Mouse (Mus musculus): ENCODE measurements around the gene 1810010H24Rik. TPM values are rescaled to one million over a fixed set of nuclear protein-coding genes. Genes with fewer than 3 reads are reported as not detected.
"Not testable (repeated sequence)": the region's sequence is repeated elsewhere in the genome, so short reads cannot be mapped to it uniquely, and the experiment has no call there.

1810010H24Rik gene
- polyA plus RNA-seq, 3 experiments from 2014 or later = 0.75 to 1.1 (median 0.88) TPM

DNA sequence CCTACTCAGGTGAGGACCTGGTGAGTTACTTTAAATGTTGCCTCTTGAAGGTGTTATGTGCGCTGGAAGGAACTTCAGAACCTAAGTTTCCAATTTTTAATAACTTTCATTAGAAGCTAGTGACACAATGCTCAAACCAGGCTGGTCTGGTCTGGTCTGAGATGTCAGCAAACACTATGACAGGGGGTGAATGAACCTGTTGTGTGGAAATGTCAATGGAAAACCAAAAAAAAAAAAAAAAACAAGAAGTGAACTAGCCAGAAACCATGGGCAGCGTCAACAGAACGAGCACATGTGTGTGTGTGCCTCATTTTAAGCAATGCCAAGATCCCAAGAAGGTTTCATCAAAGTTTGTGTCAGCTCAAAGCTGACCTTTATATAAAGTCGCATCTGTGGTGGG lies 20.1 kb downstream of the 1810010H24Rik start:
- no peak for ATAC-seq

DNA sequence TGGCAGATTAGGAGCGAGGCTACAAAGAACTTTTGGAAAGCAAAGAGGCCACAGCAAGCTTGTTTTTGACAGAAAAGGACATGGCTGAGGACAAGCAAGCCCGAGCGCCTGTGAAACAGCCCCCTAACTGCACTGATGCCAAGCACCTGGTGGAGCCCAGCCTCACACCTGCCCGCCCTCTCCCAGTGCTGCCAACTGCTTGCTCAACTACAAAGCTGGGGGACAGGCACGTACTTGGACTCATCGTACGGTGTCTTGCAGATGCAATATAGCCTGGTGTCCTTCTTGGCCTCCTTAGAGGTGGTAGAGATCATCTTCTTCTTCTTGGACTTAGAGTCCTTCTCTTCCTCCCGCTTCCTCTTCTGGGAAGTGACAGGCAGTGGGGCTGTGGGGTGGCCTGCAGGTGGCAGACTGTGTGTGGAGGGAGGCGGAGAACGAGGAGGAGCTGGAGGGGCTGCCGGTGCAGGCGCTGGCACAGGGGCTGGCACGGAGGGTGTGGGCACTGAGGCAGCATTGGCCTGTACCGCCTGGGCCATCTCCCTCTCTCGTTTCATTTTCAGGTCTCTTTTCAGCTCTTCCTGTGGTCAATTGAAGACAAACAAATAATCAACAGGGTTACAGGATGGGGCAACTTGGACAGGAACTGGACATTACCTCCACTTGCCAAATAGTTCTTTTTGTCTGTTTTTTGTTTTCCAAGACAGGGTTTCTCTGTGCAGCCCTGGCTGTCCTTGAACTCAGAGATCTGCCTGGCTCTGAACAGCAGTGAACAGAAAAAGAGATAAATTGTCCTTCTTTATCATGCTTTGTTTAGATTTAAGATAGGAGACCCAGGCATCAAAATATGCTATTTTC lies 21.5 kb downstream of the 1810010H24Rik start:
- no peak for ATAC-seq

DNA sequence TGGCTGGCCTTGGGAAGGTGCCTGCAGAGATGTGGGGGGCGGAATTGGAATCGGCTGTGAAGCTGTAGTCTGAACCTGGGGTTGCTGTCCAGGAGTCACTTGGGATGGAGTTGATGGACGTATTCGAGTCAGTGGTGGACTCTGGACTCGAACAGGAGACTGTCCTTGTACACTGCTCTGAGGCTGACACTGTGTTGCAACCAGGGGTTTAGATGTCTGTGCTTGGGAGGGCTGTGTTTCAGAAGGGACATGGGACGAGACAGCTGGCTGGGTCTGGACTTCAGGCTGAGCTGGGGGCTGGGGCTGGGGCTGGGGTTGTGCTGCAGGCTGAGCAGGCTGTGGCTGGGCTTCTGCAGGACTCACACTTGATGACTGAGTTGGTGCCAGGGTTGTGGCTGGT lies 29.4 kb downstream of the 1810010H24Rik start:
- ATAC-seq = no peak

GRCm38 (mm10) chr11:107057391-107057790 lies 31.9 kb downstream of the 1810010H24Rik start:
- ATAC-seq = no peak

GRCm38 (mm10) chr11:107059634-107060033 lies 34.2 kb downstream of the 1810010H24Rik start:
- ATAC-seq = not testable (repeated sequence)

DNA sequence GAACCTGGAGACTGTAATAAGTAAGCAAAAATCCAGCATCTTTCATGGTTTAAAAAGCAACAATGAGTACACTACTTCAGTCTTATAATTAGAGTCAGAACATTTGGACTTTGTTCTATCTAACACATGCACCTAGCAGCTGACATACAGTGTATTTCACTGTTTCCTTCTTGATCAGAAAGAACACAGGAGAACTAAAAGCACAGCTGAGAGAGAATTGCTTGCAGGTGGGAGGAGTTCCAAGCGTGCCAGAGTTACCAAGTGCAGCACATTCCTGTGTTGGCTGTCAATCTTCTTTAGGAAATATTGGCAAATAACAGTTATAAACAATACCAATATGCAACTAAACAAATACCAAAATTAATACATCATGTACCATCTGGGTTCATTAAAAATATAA lies 35.5 kb downstream of the 1810010H24Rik start:
- ATAC-seq = no peak

DNA sequence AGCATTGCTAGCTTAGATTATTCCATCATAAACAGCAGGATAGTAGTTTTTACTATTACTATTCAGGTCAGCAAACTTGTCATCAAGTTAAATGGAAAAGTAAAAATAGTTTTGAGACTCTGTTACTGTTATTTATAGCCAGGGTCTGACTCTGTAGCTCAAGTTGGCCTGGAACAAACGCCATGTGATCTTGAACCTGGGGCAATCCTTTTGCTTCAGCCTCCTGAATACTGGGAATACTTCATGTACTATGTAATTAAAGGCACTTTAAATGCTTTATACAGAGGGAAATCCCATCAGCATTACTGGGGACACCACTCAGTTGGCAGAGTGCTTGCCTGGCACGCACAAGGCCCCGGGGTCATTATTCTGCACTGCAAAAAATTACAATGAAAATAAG lies 37.6 kb downstream of the 1810010H24Rik start:
- no peak for ATAC-seq

DNA sequence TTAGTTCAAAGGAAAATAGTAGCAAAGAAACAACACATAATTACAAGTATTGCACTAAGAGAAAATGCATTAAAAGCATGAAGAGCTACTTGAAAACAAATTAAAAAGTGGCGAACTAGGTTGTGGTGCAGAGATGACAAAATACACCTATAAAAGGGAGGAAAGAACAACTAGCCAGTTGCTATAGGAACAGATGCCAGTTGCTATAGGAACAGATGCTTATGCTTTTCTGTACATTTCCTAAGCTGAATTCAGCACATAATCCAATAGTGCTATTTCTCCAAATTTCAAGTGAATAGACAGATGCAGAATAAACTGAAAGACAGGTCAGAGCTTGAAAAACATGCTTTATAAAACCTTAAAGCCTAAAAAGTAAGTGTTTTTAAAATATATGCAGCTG lies 39.1 kb downstream of the 1810010H24Rik start:
- no peak for ATAC-seq

DNA sequence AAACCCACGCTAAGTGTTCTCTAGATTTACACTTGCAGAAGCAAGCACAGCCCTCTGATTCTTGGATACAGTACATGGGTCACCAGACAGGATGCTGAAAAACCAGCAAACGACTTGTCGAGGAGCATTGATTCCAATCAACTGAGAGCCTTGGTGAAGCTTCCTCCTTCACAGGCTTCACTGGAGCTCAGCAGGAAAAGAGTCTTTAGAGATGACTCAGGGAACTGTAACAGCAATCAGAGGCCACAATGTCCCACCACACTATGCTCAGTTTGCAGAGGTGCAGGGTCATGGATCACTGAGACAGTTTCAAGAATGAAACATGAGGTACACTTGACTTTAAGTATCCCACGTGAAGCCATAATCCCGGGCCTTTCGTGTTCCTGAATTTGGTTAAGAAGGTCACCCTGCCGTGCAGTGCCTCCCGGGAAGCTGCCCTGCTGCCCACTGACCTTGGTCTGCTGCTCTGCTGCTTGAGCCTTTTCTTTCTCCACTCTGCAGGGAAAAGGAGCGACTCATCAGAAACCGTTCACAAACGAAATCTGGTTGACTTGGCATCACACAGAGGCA lies 39.8 kb downstream of the 1810010H24Rik start:
- no peak for ATAC-seq

Other genes with a start within 250 kb of the 1810010H24Rik start
- 10 to 100 TPM; 12.5 to 20.8 (median 13.3) TPM for gene Polg2, start 246.1 kb upstream of the 1810010H24Rik start, polyA plus RNA-seq (2017; shearing (Covaris generic))
- 100 to 1,000 TPM; 400 to 575 (median 510) TPM for gene Ddx5, start 236.5 kb upstream of the 1810010H24Rik start, polyA plus RNA-seq (2017; shearing (Covaris generic))
- gene Cep95, start 236.4 kb upstream of the 1810010H24Rik start, polyA plus RNA-seq (2017; shearing (Covaris generic)) = 10 to 100 TPM; 23.6 to 40.6 (median 34.6) TPM
- 10 to 100 TPM in 2 of 3 experiments, 1 to 10 TPM in 1; 8.4 to 25.2 (median 21.6) TPM for gene Smurf2, start 105.0 kb upstream of the 1810010H24Rik start, polyA plus RNA-seq (2017; shearing (Covaris generic))
- 100 to 1,000 TPM; 112 to 274 (median 131) TPM for gene Kpna2, start 26.1 kb upstream of the 1810010H24Rik start, polyA plus RNA-seq (2017; shearing (Covaris generic))
- gene Bptf, start 106.4 kb downstream of the 1810010H24Rik start, polyA plus RNA-seq (2017; shearing (Covaris generic)) = 10 to 100 TPM; 44.7 to 85.4 (median 83.8) TPM
- 10 to 100 TPM; 39.3 to 62.7 (median 43.0) TPM for gene Nol11, start 163.7 kb downstream of the 1810010H24Rik start, polyA plus RNA-seq (2017; shearing (Covaris generic))